Mouse (Mus musculus): ENCODE measurements around the gene Slc16a7.

DNA sequence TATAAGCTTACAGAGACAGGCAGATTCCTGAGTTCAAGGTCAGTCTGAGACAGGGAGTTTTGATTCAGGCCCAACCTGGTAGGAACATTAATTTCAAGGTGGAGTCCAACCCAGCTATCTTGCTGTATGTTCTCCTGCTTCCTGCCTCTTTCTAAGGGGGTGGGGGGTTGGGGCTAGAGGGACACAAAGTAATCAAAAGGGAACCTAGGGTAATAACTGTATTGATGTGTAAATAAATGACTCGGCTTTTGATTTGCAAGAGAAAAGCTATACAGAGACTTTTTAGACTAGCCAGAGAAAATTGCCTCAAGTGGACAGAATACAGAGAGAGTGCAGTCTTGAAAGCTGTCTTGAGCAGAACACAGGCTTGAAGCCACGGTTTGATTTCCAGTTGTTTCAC lies 174.7 kb downstream of the Slc16a7 start:
- TF ChIP-seq CTCF (IDR thresholded peaks at IDR 0.05; ENCODE audit: extremely low read depth, insufficient read length, insufficient replicate concordance, low read depth, low read length), result no peak
- TF ChIP-seq POLR2A (IDR thresholded peaks at IDR 0.05; ENCODE audit: low read depth, low read length), result no peak
